Mouse (Mus musculus) heart, adult 2 months (tissue): ENCODE results near the gene Hoxc5.

ENCODE experiments used
- CTCF ChIP-seq: fragments of 200-600 bp; IDR thresholded peaks from 2 replicates; pipeline ENCODE4 v1.8.1; 2022; ENCODE audit warnings: antibody characterized with exemption, mild to moderate bottlenecking, moderate library complexity
- EP300 ChIP-seq: fragments of 200-500 bp; IDR thresholded peaks from 2 replicates; pipeline ENCODE4 v1.6.1; 2011; ENCODE audit warnings: low read depth, low read length, control low read depth; ENCODE audit not compliant: insufficient read depth
- POLR2A ChIP-seq: fragments of 200-500 bp; IDR thresholded peaks from 2 replicates; pipeline ENCODE4 v1.6.1; 2011; ENCODE audit warnings: mild to moderate bottlenecking, low read depth, low read length, control low read depth; ENCODE audit not compliant: insufficient read depth

- TF ChIP-seq POLR2A, result no peak
- no peak for TF ChIP-seq EP300
- no peak for TF ChIP-seq CTCF
Measured at GRCm38 (mm10) chr15:102981379-102982288, 14.4 kb downstream of the Hoxc5 start.
